Mouse (Mus musculus) liver, embryonic 14.5 days (tissue): ENCODE measurements around the gene Cyp1b1. TPM values are rescaled to one million over a fixed set of nuclear protein-coding genes. Genes with fewer than 3 reads are reported as not detected.

Source experiments
- ATAC-seq: fragments of 200-750 bp; cut with Nextera tagmentation; 2 replicates; pipeline ENCODE4 v1.8.0; 2017; ENCODE audit warnings: moderate number of reproducible peaks, mild to moderate bottlenecking, moderate library complexity; ENCODE audit not compliant: insufficient read depth
- DNase-seq, 3 experiments: peaks; one replicate each; pipeline ENCODE4 v3.0.0-alpha.2; 2012 to 2013; ENCODE audit warnings: low read depth in 3 of 3, low spot score in 3 of 3
- H3K27ac ChIP-seq: fragments of 300-500 bp; sonication (generic); 2 replicates; pipeline ENCODE4 v1.5.1; 2014; ENCODE audit warnings: moderate library complexity, mild to moderate bottlenecking, control low read depth, inconsistent platforms
- H3K27me3 ChIP-seq: fragments of 300-500 bp; sonication (generic); 2 replicates; pipeline ENCODE4 v1.6.1; 2014; ENCODE audit warnings: mild to moderate bottlenecking, low read length, moderate library complexity; ENCODE audit not compliant: control insufficient read depth, insufficient read depth
- H3K36me3 ChIP-seq: fragments of 300-500 bp; sonication (generic); replicated peaks from 2 replicates; pipeline ENCODE4 v1.6.1; 2014; ENCODE audit warnings: low read depth; ENCODE audit not compliant: control insufficient read depth, insufficient read depth
- H3K4me1 ChIP-seq, 2 experiments: fragments of 200-500 bp in 1 of 2; fragments of 300-500 bp in 1 of 2; sonication (generic) in 1 of 2; replicated peaks; 2 replicates each; pipeline ENCODE4 v1.6.1; 2012 to 2014; ENCODE audit warnings: antibody characterized with exemption in 1 of 2, inconsistent platforms in 1 of 2, low read length in 1 of 2; ENCODE audit not compliant: control insufficient read depth in 2 of 2, insufficient read depth in 2 of 2
- H3K4me2 ChIP-seq: fragments of 300-500 bp; sonication (generic); 2 replicates; pipeline ENCODE4 v1.6.1; 2014; ENCODE audit warnings: low read depth, mild to moderate bottlenecking, control low read depth, moderate library complexity
- H3K4me3 ChIP-seq, 2 experiments: fragments of 200-500 bp in 1 of 2; fragments of 300-500 bp in 1 of 2; sonication (generic) in 1 of 2; 2 replicates each; pipeline ENCODE4 v1.5.1; 2012 to 2014; ENCODE audit warnings: low read depth in 2 of 2, low read length in 2 of 2, mild to moderate bottlenecking in 2 of 2, control low read depth in 1 of 2, inconsistent platforms in 1 of 2, moderate library complexity in 1 of 2; ENCODE audit not compliant: insufficient read depth in 1 of 2
- H3K9ac ChIP-seq: fragments of 300-500 bp; sonication (generic); replicated peaks from 2 replicates; pipeline ENCODE4 v1.6.1; 2014; ENCODE audit warnings: mild to moderate bottlenecking, control low read depth, moderate library complexity
- H3K9me3 ChIP-seq: fragments of 300-500 bp; sonication (generic); 2 replicates; pipeline ENCODE4 v1.6.1; 2016; ENCODE audit warnings: low read length, mixed read lengths; ENCODE audit not compliant: control insufficient read depth
- CTCF ChIP-seq: IDR thresholded peaks from 2 replicates; pipeline ENCODE4 v1.5.1; 2016; ENCODE audit warnings: antibody characterized with exemption, low read depth, control low read depth
- EP300 ChIP-seq: IDR thresholded peaks from 2 replicates; pipeline ENCODE4 v1.6.1; 2016; ENCODE audit warnings: antibody characterized with exemption, low read depth
- WGBS: fragments of 180-500 bp; shearing (Covaris S2); extraction: QIAGEN DNeasy Blood & Tissue Kit; methylation state at CpG from one replicate; pipeline ENCODE4 v1.1.7; 2014; ENCODE audit not compliant: insufficient replicate concordance; 5-methylcytosine and 5-hydroxymethylcytosine counted together
- polyA plus RNA-seq, 2 experiments: library from polyadenylated mRNA; depleted of rRNA in 1 of 2; stranded (reverse) in 1 of 2; unstranded in 1 of 2; fragments of >200 nt; fragmentation: Nextera tagmentation in 1 of 2; extraction: Ambion mirVana in 1 of 2; gene quantifications; 2 replicates each; pipeline versions ENCODE4 v1.2.1 to v1.2.3; 2012 to 2014

Cyp1b1 gene
- polyA plus RNA-seq, 2 experiments = 0.13 TPM

- H3K9me3 ChIP-seq = no peaks in the 10 kb centered on the region
- H3K4me3 ChIP-seq = no peak overlapping the region
- TF ChIP-seq EP300 (no peak), CTCF (peak; percentile 31)
- H3K4me2 ChIP-seq = no peak overlapping the region
- H3K4me1 ChIP-seq = no peaks in the 10 kb centered on the region
- DNase-seq = no peak
- H3K27ac ChIP-seq = no peak overlapping the region
- no peaks in the 10 kb centered on the region for H3K27me3 ChIP-seq
- 18% methylated on average over 1 of the region's 1 CpGs for WGBS
- no peak for ATAC-seq
- H3K9ac ChIP-seq = no peak overlapping the region
- H3K36me3 ChIP-seq = no peaks in the 10 kb centered on the region
These were observed 15.7 kb downstream of the Cyp1b1 start for GRCm38 (mm10) chr17:79699197-79699596.

DNA sequence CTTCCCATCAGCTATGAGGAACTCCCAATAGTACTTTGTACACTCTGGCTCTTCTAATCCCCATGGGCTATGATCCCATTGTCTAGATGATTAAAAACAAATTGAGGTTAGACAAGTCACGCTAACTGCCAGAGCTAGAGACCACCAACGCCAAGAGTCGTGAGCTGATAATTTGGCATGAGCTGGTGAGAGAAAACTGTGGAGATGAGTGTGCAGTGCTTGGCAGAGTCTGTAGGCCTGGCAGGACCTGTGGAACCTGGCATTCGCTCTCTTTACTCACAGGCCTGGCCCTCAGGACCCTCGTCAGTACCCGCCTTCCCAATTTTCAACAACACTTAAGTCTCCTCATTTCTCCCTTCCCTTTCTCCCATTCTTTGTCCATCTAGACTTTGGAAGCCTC lies 19.3 kb downstream of the Cyp1b1 start:
- WGBS = 67% methylated on average over 6 of the region's 6 CpGs
- Histone ChIP-seq H3K36me3 (no peaks in the 10 kb centered on the region), H3K27ac (no peak overlapping the region), H3K27me3 (no peaks in the 10 kb centered on the region), H3K4me1 (no peaks in the 10 kb centered on the region), H3K9ac (no peak overlapping the region), H3K4me3 (no peak overlapping the region), H3K9me3 (no peaks in the 10 kb centered on the region), H3K4me2 (no peak overlapping the region)
- no peak for ATAC-seq
- no peak for TF ChIP-seq EP300
- no peak for TF ChIP-seq CTCF
- DNase-seq = no peak

GRCm38 (mm10) chr17:79695106-79695505 lies 19.8 kb downstream of the Cyp1b1 start:
- no peaks in the 10 kb centered on the region for H3K9me3 ChIP-seq
- DNase-seq (no peak), ATAC-seq (no peak)
- WGBS = 51% methylated on average over 4 of the region's 4 CpGs
- no peak overlapping the region for H3K27ac ChIP-seq
- no peaks in the 10 kb centered on the region for H3K27me3 ChIP-seq
- no peak for TF ChIP-seq EP300
- no peak for TF ChIP-seq CTCF
- no peak overlapping the region for H3K9ac ChIP-seq
- H3K4me3 ChIP-seq = no peak overlapping the region
- H3K4me2 ChIP-seq = no peak overlapping the region
- H3K4me1 ChIP-seq = no peaks in the 10 kb centered on the region
- no peaks in the 10 kb centered on the region for H3K36me3 ChIP-seq

- DNase-seq (no peak), ATAC-seq (no peak)
- no peaks in the 10 kb centered on the region for H3K9me3 ChIP-seq
- no peak for TF ChIP-seq CTCF
- no peak for TF ChIP-seq EP300
- H3K4me2 ChIP-seq = no peak overlapping the region
- no peaks in the 10 kb centered on the region for H3K4me1 ChIP-seq
- H3K27me3 ChIP-seq = no peaks in the 10 kb centered on the region
- no peak overlapping the region for H3K4me3 ChIP-seq
- WGBS = 76% methylated on average over 2 of the region's 2 CpGs
- no peaks in the 10 kb centered on the region for H3K36me3 ChIP-seq
- H3K9ac ChIP-seq = no peak overlapping the region
- H3K27ac ChIP-seq = no peak overlapping the region
These were observed 44.0 kb downstream of the Cyp1b1 start for GRCm38 (mm10) chr17:79670837-79671236.

DNA sequence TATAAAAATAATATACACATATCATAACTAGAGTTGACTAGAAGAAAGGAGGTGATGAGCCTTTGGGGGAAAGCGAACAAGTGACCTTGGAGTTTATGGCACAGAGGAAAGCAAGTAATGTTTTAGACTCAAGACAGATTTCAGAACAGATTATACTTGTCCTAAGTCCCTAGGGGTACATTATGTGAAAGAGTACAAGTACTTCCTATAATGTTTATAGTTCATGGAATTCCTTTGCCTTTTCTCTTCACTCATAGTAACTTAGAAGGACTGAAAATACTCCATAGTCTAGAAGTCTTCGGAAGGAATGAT lies 50.8 kb downstream of the Cyp1b1 start:
- Histone ChIP-seq H3K4me3 (no peak overlapping the region), H3K4me2 (no peak overlapping the region), H3K9ac (no peak overlapping the region), H3K27ac (no peak overlapping the region), H3K9me3 (no peaks in the 10 kb centered on the region), H3K36me3 (no peaks in the 10 kb centered on the region), H3K4me1 (no peaks in the 10 kb centered on the region), H3K27me3 (no peaks in the 10 kb centered on the region)
- no peak for ATAC-seq
- no peak for DNase-seq
- 77% methylated on average over 2 of the region's 2 CpGs for WGBS
- TF ChIP-seq EP300 (no peak), CTCF (no peak)
